Mouse (Mus musculus) E14TG2a.4 (cell line): ENCODE data around the gene Slc25a18.

Source experiments
- H3K27me3 ChIP-seq: 2 replicates; pipeline ENCODE4 v1.6.1; 2014; ENCODE audit warnings: low read length, control low read depth; ENCODE audit not compliant: insufficient read depth
- H3K36me3 ChIP-seq: 2 replicates; pipeline ENCODE4 v1.6.1; 2014; ENCODE audit warnings: low read length, control low read depth; ENCODE audit not compliant: insufficient read depth
- H3K4me1 ChIP-seq: replicated peaks from 2 replicates; pipeline ENCODE4 v1.6.1; 2014; ENCODE audit warnings: low read depth, low read length, control low read depth
- H3K4me3 ChIP-seq: replicated peaks from 2 replicates; pipeline ENCODE4 v1.5.1; 2014; ENCODE audit warnings: mild to moderate bottlenecking, low read length
- H3K9me3 ChIP-seq: 2 replicates; pipeline ENCODE4 v1.6.1; 2014; ENCODE audit warnings: low read length, control low read depth
- CTCF ChIP-seq: conservative IDR thresholded peaks from 2 replicates; pipeline ENCODE4 v1.5.1; 2014; ENCODE audit warnings: low read length
- NANOG ChIP-seq: IDR thresholded peaks from 2 replicates; pipeline ENCODE4 v1.6.1; 2014; ENCODE audit warnings: borderline replicate concordance, low read length, mixed read lengths
- POU5F1 ChIP-seq: IDR thresholded peaks from 2 replicates; pipeline ENCODE4 v1.6.1; 2014; ENCODE audit warnings: low read length, borderline replicate concordance

Gene Slc25a18

GRCm38 (mm10) chr6:120841754-120842153 is 68.4 kb downstream of the Slc25a18 start:
- Histone ChIP-seq H3K4me3 (no peak overlapping the region), H3K9me3 (no peaks in the 10 kb centered on the region), H3K36me3 (no peaks in the 10 kb centered on the region), H3K27me3 (no peaks in the 10 kb centered on the region), H3K4me1 (peaks cover 13% of the 10 kb centered on the region)
- no peak for TF ChIP-seq POU5F1
- no peak for TF ChIP-seq CTCF
- no peak for TF ChIP-seq NANOG
